Mouse (Mus musculus): ENCODE results near the gene Sgta. TPM values are rescaled to one million over a fixed set of nuclear protein-coding genes. Genes with fewer than 3 reads are reported as not detected.
A peak's percentile ranks its signal among the peaks of the same experiment; 100 is the strongest.

The Sgta gene
- total and polyA plus RNA-seq, 3 experiments, result 100 to 1,019 (median 152) TPM

- Histone ChIP-seq H3K4me3 (ENCODE audit: control insufficient read depth in 1 of 2, insufficient read depth in 1 of 2, low read depth in 2 of 2, low read length in 2 of 2) (no peak overlapping the region), H3K36me3 (ENCODE audit: control insufficient read depth in 1 of 2, insufficient read depth in 2 of 2, low read length in 2 of 2) (no peaks in the 10 kb centered on the region), H3K4me1 (ENCODE audit: control insufficient read depth in 1 of 2, insufficient read depth in 2 of 2, low read length in 2 of 2) (no peaks in the 10 kb centered on the region), H3K9me3 (replicated peaks; ENCODE audit: insufficient read depth, low read length) (no peaks in the 10 kb centered on the region), H3K27me3 (ENCODE audit: control insufficient read depth in 1 of 2, insufficient read depth in 2 of 2, low read length in 2 of 2) (no peaks in the 10 kb centered on the region), H3K27ac (ENCODE audit: control insufficient read depth, low read depth, low read length) (no peak overlapping the region), H3K79me2 (ENCODE audit: control insufficient read depth, insufficient read depth, low read length, poor library complexity) (no peaks in the 10 kb centered on the region; the same call in 1 of the 2 replicates), H3K9ac (ENCODE audit: control insufficient read depth, low read depth, low read length, poor library complexity, severe bottlenecking) (no peak overlapping the region)
- peak; percentile 76 for DNase-seq (ENCODE audit: low read depth, low spot score)
- TF ChIP-seq ZC3H11A (IDR thresholded peaks at IDR 0.05; ENCODE audit: low read depth, low read length) (peak; percentile 46), CTCF (IDR thresholded peaks at IDR 0.05 in 2 of 3, conservative IDR thresholded peaks at IDR 0.05 in 1 of 3; ENCODE audit: control insufficient read depth in 1 of 3, insufficient read depth in 1 of 3, low read depth in 2 of 3, low read length in 3 of 3, poor library complexity in 1 of 3, severe bottlenecking in 1 of 3) (peak; percentile 83 to 92 (median 89)), TAL1 (IDR thresholded peaks at IDR 0.05; ENCODE audit: low read length) (no peak), CHD1 (IDR thresholded peaks at IDR 0.05; ENCODE audit: low read depth, low read length) (no peak), EP300 (IDR thresholded peaks at IDR 0.05; ENCODE audit: low read depth in 1 of 2, low read length in 2 of 2) (no peak), E2F4 (IDR thresholded peaks at IDR 0.05; ENCODE audit: borderline replicate concordance, low read depth, low read length) (no peak), RCOR1 (IDR thresholded peaks at IDR 0.05; ENCODE audit: low read depth, low read length) (no peak), MXI1 (IDR thresholded peaks at IDR 0.05; ENCODE audit: low read depth, low read length) (no peak), RAD21 (IDR thresholded peaks at IDR 0.05; ENCODE audit: low read depth, low read length) (peak; percentile 63), HCFC1 (IDR thresholded peaks at IDR 0.05; ENCODE audit: low read depth, low read length) (no peak), SMC3 (IDR thresholded peaks at IDR 0.05; ENCODE audit: low read depth, low read length) (peak; percentile 65), TBP (IDR thresholded peaks at IDR 0.05; ENCODE audit: low read depth, low read length) (0 out of 2 replicates have a peak, but pooled peaks have one; percentile 37), ZNF384 (IDR thresholded peaks at IDR 0.05; ENCODE audit: low read depth, low read length) (no peak), MYC (IDR thresholded peaks at IDR 0.05; ENCODE audit: low read depth, low read length) (no peak), ETS1 (IDR thresholded peaks at IDR 0.05; ENCODE audit: low read depth, low read length) (no peak), GATA1 (IDR thresholded peaks at IDR 0.05; ENCODE audit: low read depth, low read length) (no peak), MEF2A (IDR thresholded peaks at IDR 0.05; ENCODE audit: extremely low read depth, insufficient replicate concordance, low read depth, low read length, poor library complexity, severe bottlenecking) (no peak), POLR2AphosphoS2 (IDR thresholded peaks at IDR 0.05; ENCODE audit: low read length) (no peak), USF1 (IDR thresholded peaks at IDR 0.05; ENCODE audit: low read depth, low read length) (no peak), SIN3A (IDR thresholded peaks at IDR 0.05; ENCODE audit: low read length) (peak; percentile 42; the same call in 1 of the 2 replicates), ZKSCAN1 (IDR thresholded peaks at IDR 0.05; ENCODE audit: low read depth, low read length) (no peak), TCF12 (IDR thresholded peaks at IDR 0.05; ENCODE audit: low read depth, low read length) (no peak), POLR2A (IDR thresholded peaks at IDR 0.05; ENCODE audit: control insufficient read depth in 1 of 2, insufficient read depth in 1 of 2, low read depth in 1 of 2, low read length in 2 of 2, poor library complexity in 1 of 2) (no peak), UBTF (IDR thresholded peaks at IDR 0.05; ENCODE audit: borderline replicate concordance, insufficient read depth, low read depth, low read length) (no peak), ELF1 (IDR thresholded peaks at IDR 0.05; ENCODE audit: low read depth, low read length) (no peak)
Observed at GRCm38 (mm10) chr10:81041458-81042175, 18.4 kb downstream of the Sgta start.

Data from MEL (cell line).